Mouse (Mus musculus) midbrain, postnatal 0 days (tissue): ENCODE data around the gene Haus2. TPM values are rescaled to one million over a fixed set of nuclear protein-coding genes. Genes with fewer than 3 reads are reported as not detected.
"Not testable (repeated sequence)": the region's sequence is repeated elsewhere in the genome, so short reads cannot be mapped to it uniquely, and the experiment has no call there.

Experiments
- ATAC-seq: fragments of 200-750 bp; cut with Nextera tagmentation; 2 replicates; pipeline ENCODE4 v1.8.0; 2017; ENCODE audit warnings: moderate number of reproducible peaks, mild to moderate bottlenecking, moderate TSS enrichment, moderate library complexity; ENCODE audit not compliant: low FRiP score
- DNase-seq: peaks from one replicate; pipeline ENCODE4 v3.0.0-alpha.2; 2015; ENCODE audit warnings: low spot score
- H3K27ac ChIP-seq: fragments of 300-500 bp; sonication (generic); 2 replicates; pipeline ENCODE4 v1.5.1; 2014; ENCODE audit warnings: low read depth, mild to moderate bottlenecking, low read length, mixed read lengths
- H3K27me3 ChIP-seq: fragments of 300-500 bp; sonication (generic); 2 replicates; pipeline ENCODE4 v1.6.1; 2014; ENCODE audit warnings: low read length, control low read depth, mixed read lengths; ENCODE audit not compliant: insufficient read depth
- H3K36me3 ChIP-seq: fragments of 300-500 bp; sonication (generic); 2 replicates; pipeline ENCODE4 v1.6.1; 2014; ENCODE audit warnings: low read length, control low read depth, mixed read lengths; ENCODE audit not compliant: insufficient read depth
- H3K4me1 ChIP-seq: fragments of 300-500 bp; sonication (generic); 2 replicates; pipeline ENCODE4 v1.6.1; 2014; ENCODE audit warnings: mild to moderate bottlenecking, control low read depth, antibody characterized with exemption, low read length, mixed read lengths; ENCODE audit not compliant: insufficient read depth
- H3K4me2 ChIP-seq: fragments of 300-500 bp; sonication (generic); 2 replicates; pipeline ENCODE4 v1.6.1; 2014; ENCODE audit warnings: low read depth, mild to moderate bottlenecking, low read length, mixed read lengths; ENCODE audit not compliant: poor library complexity, severe bottlenecking
- H3K4me3 ChIP-seq: fragments of 300-500 bp; sonication (generic); 2 replicates; pipeline ENCODE4 v1.5.1; 2014; ENCODE audit warnings: low read depth, mild to moderate bottlenecking, low read length, moderate library complexity
- H3K9ac ChIP-seq: fragments of 300-500 bp; sonication (generic); replicated peaks from 2 replicates; pipeline ENCODE4 v1.6.1; 2014; ENCODE audit warnings: mild to moderate bottlenecking, low read length, moderate library complexity, mixed read lengths; ENCODE audit not compliant: poor library complexity, severe bottlenecking
- H3K9me3 ChIP-seq: fragments of 300-500 bp; sonication (generic); 2 replicates; pipeline ENCODE4 v1.6.1; 2016; ENCODE audit warnings: low read length, control low read depth
- CTCF ChIP-seq: IDR thresholded peaks from 2 replicates; pipeline ENCODE4 v1.5.1; 2016; ENCODE audit warnings: antibody characterized with exemption, mild to moderate bottlenecking
- WGBS: fragments of 180-500 bp; shearing (Covaris S2); extraction: QIAGEN DNeasy Blood & Tissue Kit; methylation state at CpG from one replicate; pipeline ENCODE4 v1.1.7; 2014; 5-methylcytosine and 5-hydroxymethylcytosine counted together
- polyA plus RNA-seq: library from polyadenylated mRNA; unstranded; fragments of >200 nt; fragmentation: Nextera tagmentation; extraction: Ambion mirVana; gene quantifications from 2 replicates; pipeline ENCODE4 v1.2.1, GENCODE M21; 2015
- total RNA-seq: library from RNA; depleted of rRNA; stranded (reverse); fragments of >200 nt; gene quantifications from 2 replicates; pipeline ENCODE4 v1.2.3, GENCODE M21; 2014

The Haus2 gene
- total and polyA plus RNA-seq, 2 experiments from 2014 or later, result 24.8 to 32.2 TPM

GRCm38 (mm10) chr2:120565363-120565762 is 43.8 kb upstream of the Haus2 start:
- Histone ChIP-seq H3K4me1 (peaks cover 5% of the 10 kb centered on the region; the same call in 1 of the 2 replicates), H3K36me3 (no peaks in the 10 kb centered on the region), H3K27me3 (no peaks in the 10 kb centered on the region), H3K4me3 (no peak overlapping the region), H3K27ac (no peak overlapping the region), H3K9ac (no peak overlapping the region), H3K9me3 (no peaks in the 10 kb centered on the region), H3K4me2 (no peak overlapping the region)
- no peak for DNase-seq
- WGBS, result 92% methylated on average over 2 of the region's 2 CpGs
- TF ChIP-seq CTCF, result no peak
- ATAC-seq, result no peak

GRCm38 (mm10) chr2:120566886-120567797 is 42.0 kb upstream of the Haus2 start, which contains the start of gene Snap23:
Gene Snap23, plus strand, starts transcription at chr2:120567671.
- WGBS, result 2% methylated on average over 42 of the region's 42 CpGs
- peak within 1 kb of the TSS; percentile 59 for H3K27ac ChIP-seq
- ATAC-seq (peak; percentile 90), DNase-seq (peak; percentile 95)
- H3K9ac ChIP-seq, result peak within 1 kb of the TSS; percentile 75
- H3K36me3 ChIP-seq, result no peaks in the 10 kb centered on the region
- no peaks in the 10 kb centered on the region for H3K9me3 ChIP-seq
- H3K4me2 ChIP-seq, result peak within 1 kb of the TSS; percentile 75
- no peaks in the 10 kb centered on the region for H3K27me3 ChIP-seq
- peaks cover 5% of the 10 kb centered on the region; the same call in 1 of the 2 replicates for H3K4me1 ChIP-seq
- peak within 1 kb of the TSS; percentile 77 for H3K4me3 ChIP-seq
- TF ChIP-seq CTCF, result no peak

DNA sequence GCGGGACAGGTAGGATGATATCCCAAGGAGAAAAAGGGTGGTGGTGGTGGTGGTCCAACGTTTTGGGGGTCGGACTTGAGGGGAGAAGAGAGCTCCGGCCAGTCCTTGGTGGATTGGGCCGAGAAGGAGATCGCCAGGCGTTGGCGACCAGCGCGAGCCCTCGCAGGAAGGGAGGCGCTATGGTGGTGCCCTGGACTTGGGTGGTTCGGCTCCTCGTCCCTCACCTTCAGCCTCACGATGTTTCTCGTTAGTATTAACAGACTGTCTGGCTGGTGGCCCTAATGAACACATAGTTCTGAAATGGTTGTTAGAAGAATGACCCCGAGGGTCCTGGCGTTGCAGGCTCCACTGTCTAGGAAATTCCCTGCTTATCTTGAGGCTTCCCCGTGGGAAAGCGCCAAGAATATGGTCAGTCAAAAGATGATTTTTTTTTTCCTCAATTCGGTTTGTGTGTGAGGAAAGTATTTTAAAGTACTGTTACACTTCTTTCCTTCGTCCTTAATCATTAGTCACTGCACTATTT is 41.3 kb upstream of the Haus2 start:
- TF ChIP-seq CTCF, result no peak

GRCm38 (mm10) chr2:120571081-120571480 is 38.1 kb upstream of the Haus2 start:
- ATAC-seq (no peak), DNase-seq (no peak)
- no peaks in the 10 kb centered on the region for H3K9me3 ChIP-seq
- no peak overlapping the region for H3K9ac ChIP-seq
- no peaks in the 10 kb centered on the region for H3K36me3 ChIP-seq
- no peak overlapping the region for H3K4me2 ChIP-seq
- no peak overlapping the region for H3K4me3 ChIP-seq
- H3K4me1 ChIP-seq, result 0 out of 2 replicates have a peak, but pooled peaks cover 5% of the 10 kb centered on the region
- WGBS, result 95% methylated on average over 3 of the region's 3 CpGs
- no peaks in the 10 kb centered on the region for H3K27me3 ChIP-seq
- no peak for TF ChIP-seq CTCF
- H3K27ac ChIP-seq, result no peak overlapping the region

More for the DNA sequence above, 41.3 kb upstream of the Haus2 start:
- H3K36me3 ChIP-seq, result no peaks in the 10 kb centered on the region
- peak overlapping the region; percentile 77 for H3K4me3 ChIP-seq
- WGBS, result under 1% methylated on average over 22 of the region's 22 CpGs
- peak overlapping the region; percentile 75 for H3K4me2 ChIP-seq
- H3K27me3 ChIP-seq, result no peaks in the 10 kb centered on the region
- no peak for DNase-seq
- no peaks in the 10 kb centered on the region for H3K9me3 ChIP-seq
- H3K9ac ChIP-seq, result peak overlapping the region; percentile 75
- ATAC-seq, result peak; percentile 72
- H3K27ac ChIP-seq, result peak overlapping the region; percentile 59
- peaks cover 5% of the 10 kb centered on the region; the same call in 1 of the 2 replicates for H3K4me1 ChIP-seq

DNA sequence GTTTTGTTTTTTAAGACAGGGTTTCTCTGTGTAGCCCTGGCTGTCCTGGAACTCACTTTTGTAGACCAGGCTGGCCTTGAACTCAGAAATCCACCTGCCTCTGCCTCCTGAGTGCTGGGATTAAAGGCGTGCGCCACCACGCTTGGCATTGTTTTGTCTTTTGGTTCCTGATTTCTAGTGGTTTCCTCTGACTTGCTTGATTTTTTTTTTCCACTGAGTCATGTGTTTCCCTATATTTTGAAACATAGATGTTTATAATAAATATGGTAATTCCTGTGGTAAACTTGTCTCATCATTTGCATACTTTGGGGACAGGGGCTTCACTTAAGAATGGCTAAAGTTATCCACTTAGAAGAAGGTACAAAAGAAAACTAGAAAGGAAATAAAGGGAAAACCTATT is 37.0 kb upstream of the Haus2 start:
- not testable (repeated sequence) for H3K27me3 ChIP-seq, DNase-seq, H3K9ac ChIP-seq, H3K36me3 ChIP-seq, H3K4me1 ChIP-seq, H3K4me2 ChIP-seq, ATAC-seq, H3K4me3 ChIP-seq, H3K27ac ChIP-seq, H3K9me3 ChIP-seq
- WGBS, result 99% methylated on average over 3 of the region's 3 CpGs

DNA sequence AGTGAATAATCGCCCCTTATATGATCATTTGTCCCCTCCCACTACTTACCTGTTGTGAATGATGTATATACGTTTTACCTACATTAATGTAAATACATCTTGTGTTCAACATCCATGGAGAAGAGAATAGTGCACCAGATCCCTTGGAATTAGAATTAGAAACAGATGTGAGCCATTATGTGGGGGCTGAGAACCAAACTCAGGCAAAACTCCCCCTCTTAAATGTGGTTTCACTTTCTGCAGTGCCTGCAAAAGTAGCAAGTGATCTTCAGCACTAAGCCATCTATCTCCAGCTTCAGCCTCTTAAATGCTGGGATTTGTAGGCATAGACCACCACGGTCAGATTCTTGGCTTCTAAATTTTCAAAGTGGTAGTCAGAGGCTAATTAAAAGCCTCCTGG is 34.1 kb upstream of the Haus2 start:
- H3K9ac ChIP-seq, result no peak overlapping the region
- 91% methylated on average over 3 of the region's 3 CpGs for WGBS
- TF ChIP-seq CTCF, result no peak
- no peaks in the 10 kb centered on the region for H3K4me1 ChIP-seq
- H3K36me3 ChIP-seq, result no peaks in the 10 kb centered on the region
- no peaks in the 10 kb centered on the region for H3K27me3 ChIP-seq
- no peak overlapping the region for H3K4me3 ChIP-seq
- H3K27ac ChIP-seq, result no peak overlapping the region
- DNase-seq (no peak), ATAC-seq (no peak)
- H3K4me2 ChIP-seq, result no peak overlapping the region
- no peaks in the 10 kb centered on the region for H3K9me3 ChIP-seq
